Mouse (Mus musculus) intestine, embryonic 16.5 days (tissue): Measurements from ENCODE around the gene Neurod2. TPM values are rescaled to one million over a fixed set of nuclear protein-coding genes. Genes with fewer than 3 reads are reported as not detected.

Experiments
- ATAC-seq: fragments of 200-750 bp; cut with Nextera tagmentation; 2 replicates; pipeline ENCODE4 v1.8.0; 2017; ENCODE audit warnings: moderate TSS enrichment, moderate library complexity
- H3K27ac ChIP-seq: fragments of 300-500 bp; sonication (generic); 2 replicates; pipeline ENCODE4 v1.5.1; 2014; ENCODE audit warnings: mild to moderate bottlenecking, low read length
- H3K27me3 ChIP-seq: fragments of 300-500 bp; sonication (generic); replicated peaks from 2 replicates; pipeline ENCODE4 v1.6.1; 2014; ENCODE audit warnings: low read length, control low read depth, mixed read lengths; ENCODE audit not compliant: control insufficient read depth, insufficient read depth
- H3K36me3 ChIP-seq: fragments of 300-500 bp; sonication (generic); 2 replicates; pipeline ENCODE4 v1.6.1; 2014; ENCODE audit warnings: low read length, control low read depth; ENCODE audit not compliant: control insufficient read depth, insufficient read depth
- H3K4me1 ChIP-seq: fragments of 300-500 bp; sonication (generic); 2 replicates; pipeline ENCODE4 v1.6.1; 2014; ENCODE audit warnings: low read length, control low read depth, mixed read lengths; ENCODE audit not compliant: control insufficient read depth, insufficient read depth
- H3K4me2 ChIP-seq: fragments of 300-500 bp; sonication (generic); 2 replicates; pipeline ENCODE4 v1.6.1; 2014; ENCODE audit warnings: low read depth, low read length, control low read depth
- H3K4me3 ChIP-seq: fragments of 300-500 bp; sonication (generic); 2 replicates; pipeline ENCODE4 v1.5.1; 2014; ENCODE audit warnings: mild to moderate bottlenecking, low read length
- H3K9ac ChIP-seq: fragments of 300-500 bp; sonication (generic); 2 replicates; pipeline ENCODE4 v1.6.1; 2014; ENCODE audit warnings: low read depth, low read length
- H3K9me3 ChIP-seq: fragments of 300-500 bp; sonication (generic); 2 replicates; pipeline ENCODE4 v1.6.1; 2016; ENCODE audit warnings: low read length, control low read depth; ENCODE audit not compliant: control insufficient read depth
- WGBS: fragments of 180-500 bp; shearing (Covaris S2); extraction: QIAGEN DNeasy Blood & Tissue Kit; methylation state at CpG from one replicate; pipeline ENCODE4 v1.1.7; 2014; 5-methylcytosine and 5-hydroxymethylcytosine counted together
- polyA plus RNA-seq: library from polyadenylated mRNA; unstranded; fragments of >200 nt; fragmentation: Nextera tagmentation; extraction: Ambion mirVana; gene quantifications from 2 replicates; pipeline ENCODE4 v1.2.1, GENCODE M21; 2015

Gene Neurod2
- polyA plus RNA-seq, 1 experiment from 2014 or later, result 0.05 TPM

GRCm38 (mm10) chr11:98298484-98299205 is 30.8 kb downstream of the Neurod2 start:
- H3K27ac ChIP-seq, result no peak overlapping the region
- H3K4me3 ChIP-seq, result no peak overlapping the region
- no peak for ATAC-seq
- no peak overlapping the region for H3K4me2 ChIP-seq
- H3K4me1 ChIP-seq, result peaks cover 31% of the 10 kb centered on the region
- 16% methylated on average over 10 of the region's 10 CpGs for WGBS
- H3K9me3 ChIP-seq, result no peaks in the 10 kb centered on the region
- H3K9ac ChIP-seq, result no peak overlapping the region
- H3K36me3 ChIP-seq, result no peaks in the 10 kb centered on the region
- H3K27me3 ChIP-seq, result peaks cover 6% of the 10 kb centered on the region; the same call in 1 of the 2 replicates

GRCm38 (mm10) chr11:98297778-98298177 is 31.7 kb downstream of the Neurod2 start:
- Histone ChIP-seq H3K36me3 (no peaks in the 10 kb centered on the region), H3K9me3 (no peaks in the 10 kb centered on the region), H3K4me3 (no peak overlapping the region), H3K27me3 (peaks cover 6% of the 10 kb centered on the region; the same call in 1 of the 2 replicates), H3K4me1 (peaks cover 31% of the 10 kb centered on the region), H3K4me2 (no peak overlapping the region), H3K9ac (no peak overlapping the region), H3K27ac (no peak overlapping the region)
- WGBS, result 29% methylated on average over 7 of the region's 7 CpGs
- ATAC-seq, result peak; percentile 27

GRCm38 (mm10) chr11:98296916-98297315 is 32.5 kb downstream of the Neurod2 start:
- H3K27me3 ChIP-seq, result peaks cover 6% of the 10 kb centered on the region; the same call in 1 of the 2 replicates
- no peak overlapping the region for H3K4me3 ChIP-seq
- no peak overlapping the region for H3K27ac ChIP-seq
- no peaks in the 10 kb centered on the region for H3K36me3 ChIP-seq
- H3K4me2 ChIP-seq, result no peak overlapping the region
- no peak overlapping the region for H3K9ac ChIP-seq
- peaks cover 31% of the 10 kb centered on the region for H3K4me1 ChIP-seq
- H3K9me3 ChIP-seq, result no peaks in the 10 kb centered on the region
- WGBS, result 38% methylated on average over 2 of the region's 2 CpGs
- no peak for ATAC-seq

GRCm38 (mm10) chr11:98296277-98296676 is 33.2 kb downstream of the Neurod2 start:
- no peak; the same call in 1 of the 2 replicates for ATAC-seq
- no peak overlapping the region for H3K27ac ChIP-seq
- no peak overlapping the region for H3K9ac ChIP-seq
- no peaks in the 10 kb centered on the region for H3K9me3 ChIP-seq
- peaks cover 6% of the 10 kb centered on the region; the same call in 1 of the 2 replicates for H3K27me3 ChIP-seq
- no peak overlapping the region for H3K4me2 ChIP-seq
- H3K4me1 ChIP-seq, result peaks cover 31% of the 10 kb centered on the region
- WGBS, result 8% methylated on average over 5 of the region's 5 CpGs
- H3K4me3 ChIP-seq, result no peak overlapping the region
- H3K36me3 ChIP-seq, result no peaks in the 10 kb centered on the region

- Histone ChIP-seq H3K4me2 (peak overlapping the region; percentile 99), H3K36me3 (no peaks in the 10 kb centered on the region), H3K4me3 (peak overlapping the region; percentile 78), H3K9ac (peak overlapping the region; percentile 82), H3K4me1 (peaks cover 31% of the 10 kb centered on the region), H3K27ac (no peak overlapping the region), H3K27me3 (peaks cover 6% of the 10 kb centered on the region; the same call in 1 of the 2 replicates), H3K9me3 (no peaks in the 10 kb centered on the region)
- WGBS, result 10% methylated on average over 9 of the region's 9 CpGs
- no peak for ATAC-seq
Observed at GRCm38 (mm10) chr11:98295013-98295585, 34.3 kb downstream of the Neurod2 start.

GRCm38 (mm10) chr11:98294188-98295012 is 35.0 kb downstream of the Neurod2 start:
- Histone ChIP-seq H3K36me3 (no peaks in the 10 kb centered on the region), H3K4me1 (peaks cover 31% of the 10 kb centered on the region), H3K4me2 (peak overlapping the region; percentile 99), H3K27me3 (peaks cover 6% of the 10 kb centered on the region; the same call in 1 of the 2 replicates), H3K27ac (no peak overlapping the region), H3K4me3 (peak overlapping the region; percentile 78), H3K9ac (peak overlapping the region; percentile 82), H3K9me3 (no peaks in the 10 kb centered on the region)
- peak; percentile 68 for ATAC-seq
- under 1% methylated on average over 58 of the region's 58 CpGs for WGBS

- Histone ChIP-seq H3K9me3 (no peaks in the 10 kb centered on the region), H3K36me3 (no peaks in the 10 kb centered on the region), H3K27ac (no peak overlapping the region), H3K4me2 (no peak overlapping the region), H3K4me3 (no peak overlapping the region), H3K4me1 (peaks cover 24% of the 10 kb centered on the region), H3K27me3 (peaks cover 4% of the 10 kb centered on the region; the same call in 1 of the 2 replicates), H3K9ac (no peak overlapping the region)
- WGBS, result 33% methylated on average over 2 of the region's 2 CpGs
- ATAC-seq, result no peak
Observed at GRCm38 (mm10) chr11:98293070-98293469, 36.4 kb downstream of the Neurod2 start.

GRCm38 (mm10) chr11:98290906-98291305 is 38.5 kb downstream of the Neurod2 start:
- H3K4me2 ChIP-seq, result no peak overlapping the region
- H3K4me1 ChIP-seq, result peaks cover 9% of the 10 kb centered on the region
- no peak overlapping the region for H3K4me3 ChIP-seq
- 0 out of 2 replicates have a peak, but pooled peaks cover 4% of the 10 kb centered on the region for H3K27me3 ChIP-seq
- no peak overlapping the region for H3K27ac ChIP-seq
- no peaks in the 10 kb centered on the region for H3K36me3 ChIP-seq
- no peak for ATAC-seq
- WGBS, result 64% methylated on average over 2 of the region's 2 CpGs
- H3K9ac ChIP-seq, result no peak overlapping the region
- H3K9me3 ChIP-seq, result no peaks in the 10 kb centered on the region

- Histone ChIP-seq H3K27ac (no peak overlapping the region), H3K36me3 (no peaks in the 10 kb centered on the region), H3K9me3 (no peaks in the 10 kb centered on the region), H3K27me3 (no peaks in the 10 kb centered on the region), H3K9ac (no peak overlapping the region), H3K4me3 (no peak overlapping the region), H3K4me2 (no peak overlapping the region), H3K4me1 (peaks cover 5% of the 10 kb centered on the region)
- 47% methylated on average over 13 of the region's 13 CpGs for WGBS
- ATAC-seq, result no peak
Observed at GRCm38 (mm10) chr11:98289873-98290272, 39.6 kb downstream of the Neurod2 start.
